Mouse (Mus musculus): Measurements from ENCODE around the gene Cacna1e. TPM values are rescaled to one million over a fixed set of nuclear protein-coding genes. Genes with fewer than 3 reads are reported as not detected.
A peak's percentile ranks its signal among the peaks of the same experiment; 100 is the strongest.

The Cacna1e gene
- polyA plus RNA-seq, 1 experiment from 2014 or later: 0.20 TPM

DNA sequence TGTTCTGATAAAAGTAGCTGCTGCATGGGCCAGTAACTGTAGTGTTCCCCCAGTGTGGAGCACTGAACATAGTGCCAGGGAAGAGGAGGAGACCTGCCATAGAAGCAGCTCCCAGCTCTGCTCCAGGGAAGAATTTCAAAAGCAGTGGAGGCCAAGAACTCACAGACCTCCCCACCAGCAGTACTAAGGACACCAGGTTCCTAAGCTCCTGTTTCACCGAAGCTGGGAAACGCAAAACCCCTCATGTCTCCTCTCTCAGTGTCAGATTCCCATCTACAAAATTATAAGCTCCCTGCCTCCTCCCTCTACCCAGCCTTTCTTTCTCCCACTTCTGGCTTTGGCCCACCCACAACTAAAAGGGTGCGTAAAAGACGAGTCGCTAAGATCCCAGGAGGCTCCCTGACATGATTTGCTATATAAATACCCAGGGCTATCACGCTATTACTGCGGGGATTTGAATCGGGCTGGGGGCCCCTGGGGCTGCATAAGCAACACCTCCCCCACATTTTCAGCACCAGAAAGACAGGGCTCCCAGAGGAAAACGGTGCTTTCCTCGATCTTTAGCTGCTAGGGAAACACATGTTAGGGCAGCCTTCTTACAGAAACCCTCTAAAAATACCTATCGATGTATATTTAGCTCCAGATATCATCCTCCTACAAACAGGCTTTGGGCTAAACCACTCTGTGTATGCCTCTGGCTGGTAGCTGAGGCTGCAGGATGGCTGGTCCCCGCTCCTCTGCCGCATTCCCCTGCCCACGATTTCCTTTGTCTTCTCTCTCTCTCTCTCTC, 195.2 kb downstream of the Cacna1e start:
- no peak for ATAC-seq
- H3K36me3 ChIP-seq (replicated peaks; ENCODE audit: insufficient read depth, low read length): no peaks in the 10 kb centered on the region
- 48% methylated on average over 14 of the region's 14 CpGs for WGBS (ENCODE audit: insufficient replicate concordance)

DNA sequence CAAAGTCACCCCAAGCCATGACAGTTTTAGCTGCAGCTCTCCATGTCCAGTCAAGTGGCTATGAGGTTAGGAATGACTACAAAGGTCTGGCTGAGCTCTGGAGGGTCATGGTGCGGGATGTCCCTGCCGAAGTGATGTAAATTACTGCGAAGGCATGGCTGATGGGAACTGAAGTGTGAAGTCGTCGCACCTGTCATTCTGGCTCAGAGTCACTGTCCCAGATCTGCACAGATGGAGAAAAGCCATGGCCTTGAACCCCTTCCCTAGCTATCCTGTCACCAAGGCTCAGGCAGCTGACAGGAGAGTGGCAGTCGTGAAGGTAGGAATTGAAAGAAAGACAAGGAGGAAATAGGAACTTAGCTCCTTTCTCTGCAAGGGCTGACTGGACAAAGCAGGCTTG, 197.4 kb downstream of the Cacna1e start:
- WGBS (ENCODE audit: insufficient replicate concordance): 69% methylated on average over 6 of the region's 6 CpGs
- ATAC-seq: no peak
- TF ChIP-seq EP300 (IDR thresholded peaks at IDR 0.05; ENCODE audit: low read depth) (no peak), CTCF (IDR thresholded peaks at IDR 0.05; ENCODE audit: low read depth) (no peak)

More for the DNA sequence above, 195.2 kb downstream of the Cacna1e start:
- Histone ChIP-seq H3K9me3 (ENCODE audit: low read length) (no peaks in the 10 kb centered on the region), H3K27me3 (ENCODE audit: insufficient read depth, low read length) (no peaks in the 10 kb centered on the region), H3K4me2 (ENCODE audit: low read depth, low read length) (no peak overlapping the region), H3K9ac (replicated peaks) (no peak overlapping the region), H3K27ac (ENCODE audit: low read depth) (no peak overlapping the region), H3K4me3 (ENCODE audit: low read depth, low read length) (no peak overlapping the region), H3K4me1 (ENCODE audit: insufficient read depth) (no peaks in the 10 kb centered on the region)
- DNase-seq: no peak
- TF ChIP-seq EP300 (IDR thresholded peaks at IDR 0.05; ENCODE audit: low read depth): no peak
- no peak for TF ChIP-seq CTCF (IDR thresholded peaks at IDR 0.05; ENCODE audit: low read depth)

DNA sequence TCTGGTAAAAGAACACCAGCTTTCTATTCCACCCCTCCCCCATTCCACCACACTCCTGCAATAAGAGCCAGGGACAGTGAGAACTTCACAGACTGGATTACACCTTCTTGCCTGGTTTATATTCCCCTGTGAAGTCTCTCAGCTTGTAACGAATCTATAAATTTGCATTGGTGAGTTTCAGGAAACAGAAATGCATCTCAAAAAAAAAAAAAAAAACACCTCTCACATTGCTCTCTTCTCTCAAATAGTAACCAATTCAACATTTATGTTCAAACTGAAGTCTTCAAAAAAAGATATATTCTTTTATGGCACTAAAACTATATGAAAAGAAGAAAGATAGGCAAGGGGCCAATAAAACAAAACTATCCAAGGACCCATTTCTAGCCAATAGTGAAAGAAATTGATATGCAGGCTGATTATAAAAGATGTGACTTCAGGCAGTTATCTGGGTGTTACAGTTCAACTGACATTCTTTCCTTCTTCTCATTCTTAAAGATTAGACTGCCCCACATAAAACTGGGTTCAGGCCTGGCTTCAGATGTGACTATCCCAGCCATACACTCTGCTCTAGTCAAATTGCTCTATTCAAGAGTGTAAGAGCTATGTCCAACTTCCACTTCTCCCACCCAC, 200.7 kb downstream of the Cacna1e start:
- TF ChIP-seq CTCF (IDR thresholded peaks at IDR 0.05; ENCODE audit: low read depth) (no peak), EP300 (IDR thresholded peaks at IDR 0.05; ENCODE audit: low read depth) (peak; percentile 82)
- Histone ChIP-seq H3K9me3 (ENCODE audit: low read length) (no peaks in the 10 kb centered on the region), H3K4me3 (ENCODE audit: low read depth, low read length) (no peak overlapping the region), H3K4me1 (ENCODE audit: insufficient read depth) (no peaks in the 10 kb centered on the region), H3K9ac (replicated peaks) (no peak overlapping the region), H3K36me3 (replicated peaks; ENCODE audit: insufficient read depth, low read length) (no peaks in the 10 kb centered on the region), H3K27me3 (ENCODE audit: insufficient read depth, low read length) (no peaks in the 10 kb centered on the region), H3K27ac (ENCODE audit: low read depth) (no peak overlapping the region), H3K4me2 (ENCODE audit: low read depth, low read length) (no peak overlapping the region)
- ATAC-seq (no peak), DNase-seq (no peak)
- WGBS (ENCODE audit: insufficient replicate concordance): 61% methylated on average over 1 of the region's 1 CpGs

More for the DNA sequence above, 197.4 kb downstream of the Cacna1e start:
- H3K4me2 ChIP-seq (ENCODE audit: low read depth, low read length): peak overlapping the region; percentile 19; the same call in 1 of the 2 replicates
- no peaks in the 10 kb centered on the region for H3K9me3 ChIP-seq (ENCODE audit: low read length)
- no peak overlapping the region for H3K4me3 ChIP-seq (ENCODE audit: low read depth, low read length)
- no peak for DNase-seq
- no peaks in the 10 kb centered on the region for H3K27me3 ChIP-seq (ENCODE audit: insufficient read depth, low read length)
- H3K27ac ChIP-seq (ENCODE audit: low read depth): no peak overlapping the region
- no peak overlapping the region for H3K9ac ChIP-seq (replicated peaks)
- H3K4me1 ChIP-seq (ENCODE audit: insufficient read depth): no peaks in the 10 kb centered on the region
- H3K36me3 ChIP-seq (replicated peaks; ENCODE audit: insufficient read depth, low read length): no peaks in the 10 kb centered on the region

DNA sequence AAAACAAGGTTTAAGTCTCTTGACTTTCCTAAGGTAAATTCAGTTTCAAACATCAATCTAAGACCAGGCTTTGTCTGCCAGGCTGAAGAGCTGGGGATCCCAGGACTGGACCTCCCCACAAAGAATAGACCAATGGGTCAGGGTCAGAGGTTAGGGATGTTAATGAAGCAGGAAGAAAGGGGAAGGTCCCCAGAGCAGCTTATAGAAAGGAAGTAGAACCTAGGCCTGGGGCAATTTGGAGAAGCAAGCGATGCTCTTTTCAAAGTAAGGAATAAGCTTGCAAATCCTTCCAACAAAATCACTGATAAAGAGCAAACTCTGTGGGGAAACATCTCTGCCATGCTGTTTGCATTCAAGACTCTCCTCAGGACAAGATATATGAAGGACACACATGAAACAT, 205.3 kb downstream of the Cacna1e start:
- no peaks in the 10 kb centered on the region for H3K4me1 ChIP-seq (ENCODE audit: insufficient read depth)
- no peak for ATAC-seq
- DNase-seq: no peak
- no peaks in the 10 kb centered on the region for H3K36me3 ChIP-seq (replicated peaks; ENCODE audit: insufficient read depth, low read length)
- WGBS (ENCODE audit: insufficient replicate concordance): 60% methylated on average over 1 of the region's 1 CpGs
- H3K27ac ChIP-seq (ENCODE audit: low read depth): no peak overlapping the region
- no peaks in the 10 kb centered on the region for H3K27me3 ChIP-seq (ENCODE audit: insufficient read depth, low read length)
- TF ChIP-seq EP300 (IDR thresholded peaks at IDR 0.05; ENCODE audit: low read depth) (no peak), CTCF (IDR thresholded peaks at IDR 0.05; ENCODE audit: low read depth) (no peak)
- no peaks in the 10 kb centered on the region for H3K9me3 ChIP-seq (ENCODE audit: low read length)
- no peak overlapping the region for H3K4me3 ChIP-seq (ENCODE audit: low read depth, low read length)
- no peak overlapping the region for H3K4me2 ChIP-seq (ENCODE audit: low read depth, low read length)
- H3K9ac ChIP-seq (replicated peaks): no peak overlapping the region

DNA sequence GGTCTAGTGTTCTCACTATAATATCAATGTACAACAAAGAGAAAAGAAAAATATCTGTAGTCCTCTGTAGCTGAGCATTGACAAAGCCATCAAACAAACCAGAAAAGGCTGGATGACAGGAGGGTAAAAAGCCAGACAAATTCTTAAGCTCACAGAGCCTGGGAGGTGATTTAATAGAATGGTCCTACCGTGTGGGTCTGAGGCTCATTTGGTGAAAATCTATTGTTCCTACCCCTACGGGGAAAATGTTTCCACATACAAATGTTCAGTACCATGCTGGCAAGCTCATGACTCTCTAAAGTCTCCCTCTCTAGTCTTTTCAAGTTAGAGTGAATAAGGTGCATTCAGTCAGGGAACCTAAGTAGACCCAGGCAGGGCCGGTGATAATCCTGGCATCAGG, 206.2 kb downstream of the Cacna1e start:
- WGBS (ENCODE audit: insufficient replicate concordance): 84% methylated on average over 3 of the region's 3 CpGs
- TF ChIP-seq EP300 (IDR thresholded peaks at IDR 0.05; ENCODE audit: low read depth): no peak
- TF ChIP-seq CTCF (IDR thresholded peaks at IDR 0.05; ENCODE audit: low read depth): no peak
- Histone ChIP-seq H3K9me3 (ENCODE audit: low read length) (no peaks in the 10 kb centered on the region), H3K4me2 (ENCODE audit: low read depth, low read length) (no peak overlapping the region), H3K27me3 (ENCODE audit: insufficient read depth, low read length) (no peaks in the 10 kb centered on the region), H3K27ac (ENCODE audit: low read depth) (no peak overlapping the region), H3K4me3 (ENCODE audit: low read depth, low read length) (no peak overlapping the region), H3K9ac (replicated peaks) (no peak overlapping the region), H3K4me1 (ENCODE audit: insufficient read depth) (no peaks in the 10 kb centered on the region), H3K36me3 (replicated peaks; ENCODE audit: insufficient read depth, low read length) (no peaks in the 10 kb centered on the region)
- DNase-seq: no peak
- no peak for ATAC-seq

DNA sequence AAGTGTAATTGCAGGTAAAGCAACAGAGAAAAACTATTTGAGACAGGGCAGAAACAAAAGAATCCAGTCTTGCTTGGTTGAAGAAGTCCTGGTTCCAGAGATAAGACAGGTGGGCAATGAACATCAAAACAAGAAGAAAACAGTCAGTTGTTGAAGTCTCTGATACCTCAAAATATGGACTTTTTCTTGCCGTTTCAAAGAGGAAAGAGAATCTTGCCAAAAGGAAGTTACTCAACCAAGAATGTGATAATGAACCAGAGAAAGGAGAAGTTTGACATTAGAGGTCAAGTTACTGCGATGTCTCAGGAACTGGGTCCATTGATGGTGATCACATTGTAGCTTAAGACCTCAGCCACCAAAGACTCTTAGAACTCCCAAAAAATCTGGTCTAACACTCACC, 206.6 kb downstream of the Cacna1e start:
- DNase-seq: no peak
- Histone ChIP-seq H3K9ac (replicated peaks) (no peak overlapping the region), H3K36me3 (replicated peaks; ENCODE audit: insufficient read depth, low read length) (no peaks in the 10 kb centered on the region), H3K27ac (ENCODE audit: low read depth) (no peak overlapping the region), H3K9me3 (ENCODE audit: low read length) (no peaks in the 10 kb centered on the region), H3K4me2 (ENCODE audit: low read depth, low read length) (no peak overlapping the region), H3K4me1 (ENCODE audit: insufficient read depth) (no peaks in the 10 kb centered on the region), H3K27me3 (ENCODE audit: insufficient read depth, low read length) (no peaks in the 10 kb centered on the region), H3K4me3 (ENCODE audit: low read depth, low read length) (no peak overlapping the region)
- 26% methylated on average over 2 of the region's 2 CpGs for WGBS (ENCODE audit: insufficient replicate concordance)
- TF ChIP-seq CTCF (IDR thresholded peaks at IDR 0.05; ENCODE audit: low read depth) (no peak), EP300 (IDR thresholded peaks at IDR 0.05; ENCODE audit: low read depth) (no peak)
- no peak for ATAC-seq
